9 mouse cellular contexts compared by ENCODE assay signal in genomic region chr13:73762938-73763337, GRCm38 (mm10). TPM values are rescaled to one million over a fixed set of nuclear protein-coding genes. Genes with fewer than 3 reads are reported as not detected.
A peak's percentile ranks its signal among the peaks of the same experiment; 100 is the strongest.
DNase-seq lines count a peak whose midpoint lies in the region; ATAC-seq lines count a peak whose summit lies in the region.
"Had no signal": no experiment of that assay in that cellular context is flagged by ENCODE, and none has a peak within 500 bp of the region (broad histone marks: within the 10 kb centered on the region; RNA-seq: fewer than 3 reads in every experiment).

No protein-coding gene starts in this region.

- H3K4me1 ChIP-seq in lung, embryonic 15.5 days: peaks cover 15% of the 10 kb centered on the region
- H3K4me1 ChIP-seq in forebrain, embryonic 11.5 days (replicated peaks; ENCODE audit: control insufficient read depth, insufficient read depth, low read length): peaks cover 14% of the 10 kb centered on the region
- H3K4me1 ChIP-seq in limb, embryonic 11.5 days (ENCODE audit: control insufficient read depth, insufficient read depth, low read length): peaks cover 22% of the 10 kb centered on the region
- peaks cover 42% of the 10 kb centered on the region for H3K4me1 ChIP-seq in neural tube, embryonic 13.5 days (replicated peaks)

- no peak for DNase-seq in lung, adult 18-20 months
- peak; percentile 54 for DNase-seq in forebrain, embryonic 11.5 days (ENCODE audit: low spot score)
- DNase-seq in limb, embryonic 11.5 days (ENCODE audit: low spot score): no peak
- DNase-seq in right cerebral cortex, adult 2 months (ENCODE audit: low spot score in 2 of 2): no peak
- DNase-seq in left cerebral cortex, postnatal 10 days (ENCODE audit: extremely low spot score in 1 of 2, low spot score in 2 of 2): no peak
- DNase-seq in left cerebral cortex, adult 18-20 months (ENCODE audit: low spot score in 2 of 2): no peak

- H3K9ac ChIP-seq in lung, embryonic 15.5 days: no peak overlapping the region
- no peak overlapping the region for H3K9ac ChIP-seq in forebrain, embryonic 11.5 days (ENCODE audit: low read length)
- H3K9ac ChIP-seq in limb, embryonic 11.5 days (ENCODE audit: low read length): no peak overlapping the region; the same call in 1 of the 2 replicates
- H3K9ac ChIP-seq in neural tube, embryonic 13.5 days: peak overlapping the region; percentile 80; the same call in 1 of the 2 replicates

- 30% methylated on average over 6 of the region's 6 CpGs for WGBS in lung, embryonic 15.5 days
- 35% methylated on average over 6 of the region's 6 CpGs for WGBS in forebrain, embryonic 11.5 days
- WGBS in limb, embryonic 11.5 days: 33% methylated on average over 6 of the region's 6 CpGs
- WGBS in neural tube, embryonic 13.5 days: 36% methylated on average over 6 of the region's 6 CpGs

- no peaks in the 10 kb centered on the region for H3K27me3 ChIP-seq in lung, embryonic 15.5 days
- H3K27me3 ChIP-seq in forebrain, embryonic 11.5 days (ENCODE audit: control insufficient read depth, insufficient read depth, low read length): no peaks in the 10 kb centered on the region
- no peaks in the 10 kb centered on the region for H3K27me3 ChIP-seq in limb, embryonic 11.5 days (ENCODE audit: control insufficient read depth, insufficient read depth, low read length)
- no peaks in the 10 kb centered on the region for H3K27me3 ChIP-seq in neural tube, embryonic 13.5 days

- peak; percentile 5 for ATAC-seq in lung, embryonic 15.5 days (ENCODE audit: borderline replicate concordance, extremely low read depth, low FRiP score, low TSS enrichment)
- ATAC-seq in forebrain, embryonic 11.5 days (replicated peaks; ENCODE audit: low FRiP score): no peak; the same call in 1 of the 2 replicates
- ATAC-seq in limb, embryonic 11.5 days (ENCODE audit: insufficient number of reproducible peaks, low FRiP score, low TSS enrichment, low read depth): no peak; the same call in 1 of the 2 replicates
- ATAC-seq in neural tube, embryonic 13.5 days (ENCODE audit: low read depth): peak; percentile 9; the same call in 1 of the 2 replicates

- intact Hi-C loops in left cerebral cortex, postnatal 10 days (cut with DNase I): no loop called here

- peak overlapping the region; percentile 80 for H3K4me3 ChIP-seq in lung, embryonic 15.5 days
- H3K4me3 ChIP-seq in forebrain, embryonic 11.5 days (ENCODE audit: low read depth, low read length): peak overlapping the region; percentile 81
- peak overlapping the region; percentile 87 for H3K4me3 ChIP-seq in limb, embryonic 11.5 days (ENCODE audit: low read depth, low read length)
- H3K4me3 ChIP-seq in neural tube, embryonic 13.5 days: peak overlapping the region; percentile 65

- no peaks in the 10 kb centered on the region for H3K36me3 ChIP-seq in lung, embryonic 15.5 days
- no peaks in the 10 kb centered on the region for H3K36me3 ChIP-seq in forebrain, embryonic 11.5 days (ENCODE audit: control insufficient read depth, insufficient read depth, low read length)
- H3K36me3 ChIP-seq in limb, embryonic 11.5 days (ENCODE audit: control insufficient read depth, insufficient read depth, low read length): no peaks in the 10 kb centered on the region
- no peaks in the 10 kb centered on the region for H3K36me3 ChIP-seq in neural tube, embryonic 13.5 days

- no peaks in the 10 kb centered on the region for H3K9me3 ChIP-seq in lung, embryonic 15.5 days
- no peaks in the 10 kb centered on the region for H3K9me3 ChIP-seq in forebrain, embryonic 11.5 days (ENCODE audit: control insufficient read depth, low read length)
- no peaks in the 10 kb centered on the region for H3K9me3 ChIP-seq in limb, embryonic 11.5 days (ENCODE audit: control insufficient read depth, low read length)
- no peaks in the 10 kb centered on the region for H3K9me3 ChIP-seq in neural tube, embryonic 13.5 days

- peak overlapping the region; percentile 98 for H3K4me2 ChIP-seq in lung, embryonic 15.5 days
- H3K4me2 ChIP-seq in forebrain, embryonic 11.5 days (ENCODE audit: low read depth, low read length, severe bottlenecking): peak overlapping the region; percentile 84
- H3K4me2 ChIP-seq in limb, embryonic 11.5 days (ENCODE audit: low read depth, severe bottlenecking): peak overlapping the region; percentile 93
- H3K4me2 ChIP-seq in neural tube, embryonic 13.5 days: peak overlapping the region; percentile 89

- H3K27ac ChIP-seq in lung, embryonic 15.5 days: no peak overlapping the region
- H3K27ac ChIP-seq in forebrain, embryonic 11.5 days (ENCODE audit: low read depth, low read length): no peak overlapping the region
- H3K27ac ChIP-seq in limb, embryonic 11.5 days (replicated peaks; ENCODE audit: low read depth, low read length): no peak overlapping the region
- no peak overlapping the region for H3K27ac ChIP-seq in neural tube, embryonic 13.5 days (replicated peaks)

RNA-seq across cellular contexts. Expression of gene Slc12a7, which starts 30.0 kb away (rescaled TPM):
- polyA plus RNA-seq in lung, embryonic 15.5 days (2015; fragmentation: Nextera tagmentation; extraction: Ambion mirVana): 15.7 and 16.7 TPM in 2 replicates
- 55.6 and 60.2 TPM in 2 replicates for polyA plus RNA-seq in forebrain, embryonic 11.5 days (2014; fragmentation: Nextera tagmentation; extraction: Ambion mirVana)
- 49.1 and 50.8 TPM in 2 replicates for polyA plus RNA-seq in limb, embryonic 11.5 days (2014; fragmentation: Nextera tagmentation; extraction: Ambion mirVana)
- polyA plus RNA-seq in neural tube, embryonic 13.5 days (2015; fragmentation: Nextera tagmentation; extraction: Ambion mirVana): 13.4 and 13.6 TPM in 2 replicates
- 1 to 10 TPM; 6.0 to 7.3 TPM for total RNA-seq in left cerebral cortex, postnatal 10 days (2021)
- total RNA-seq in left cerebral cortex, adult 18-20 months (2021): 1 to 10 TPM; 4.5 to 5.0 TPM

RNA-seq across cellular contexts. Expression of gene Slc6a19, which starts 58.3 kb away (rescaled TPM):
- polyA plus RNA-seq in lung, embryonic 15.5 days (2015; fragmentation: Nextera tagmentation; extraction: Ambion mirVana): not detected in 2 replicates
- polyA plus RNA-seq in forebrain, embryonic 11.5 days (2014; fragmentation: Nextera tagmentation; extraction: Ambion mirVana): not detected in 2 replicates
- not detected in 2 replicates for polyA plus RNA-seq in limb, embryonic 11.5 days (2014; fragmentation: Nextera tagmentation; extraction: Ambion mirVana)
- polyA plus RNA-seq in neural tube, embryonic 13.5 days (2015; fragmentation: Nextera tagmentation; extraction: Ambion mirVana): 0.56 and 0.72 TPM in 2 replicates
- total RNA-seq in left cerebral cortex, postnatal 10 days (2021): not detected
- not detected for total RNA-seq in left cerebral cortex, adult 18-20 months (2021)
- total RNA-seq: hematopoietic stem cell, adult 5-6 weeks had no signal

Comparison
In these comparisons a context has a peak if more than half of its experiments do, and no peak if none do; other contexts are left out.
1. ATAC-seq: peak in lung, embryonic 15.5 days (single experiment) and neural tube, embryonic 13.5 days (single experiment); none in forebrain, embryonic 11.5 days (single experiment) and limb, embryonic 11.5 days (single experiment).
2. Peak in every context shown above with its lines, with median percentiles within 50 percentile points of each other: H3K4me2 ChIP-seq and H3K4me3 ChIP-seq.